Mouse (Mus musculus) induced T-regulatory cell, adult 2 months (primary cell): ENCODE measurements around the gene Krt36.

Experiments used
- DNase-seq: peaks from one replicate; pipeline ENCODE4 v3.0.0-alpha.2; 2012; ENCODE audit warnings: low read depth

The Krt36 gene

GRCm38 (mm10) chr11:100105576-100106122 is at the start of gene Krt36:
Gene Krt36 (minus strand): TSS chr11:100105626.
- no peak for DNase-seq

- DNase-seq: no peak
These were observed 43.3 kb upstream of the Krt36 start, which contains the start of gene Krt19 for GRCm38 (mm10) chr11:100148615-100149330. Gene Krt19 (minus strand): TSS chr11:100148665.

- no peak for DNase-seq
These were observed 42.3 kb upstream of the Krt36 start for GRCm38 (mm10) chr11:100147566-100148353.

GRCm38 (mm10) chr11:100145858-100146560 is 40.6 kb upstream of the Krt36 start:
- no peak for DNase-seq

- no peak for DNase-seq
These were observed 39.7 kb upstream of the Krt36 start for GRCm38 (mm10) chr11:100145104-100145503.

GRCm38 (mm10) chr11:100140966-100141365 is 35.5 kb upstream of the Krt36 start:
- DNase-seq: no peak

GRCm38 (mm10) chr11:100139391-100139790 is 34.0 kb upstream of the Krt36 start:
- no peak for DNase-seq

GRCm38 (mm10) chr11:100138809-100139208 is 33.4 kb upstream of the Krt36 start:
- no peak for DNase-seq

GRCm38 (mm10) chr11:100137693-100138092 is 32.3 kb upstream of the Krt36 start:
- DNase-seq: no peak

GRCm38 (mm10) chr11:100136559-100136958 is 31.1 kb upstream of the Krt36 start:
- DNase-seq: no peak

GRCm38 (mm10) chr11:100135731-100136130 is 30.3 kb upstream of the Krt36 start, which contains the start of gene Krt15:
Gene Krt15 (minus strand): TSS chr11:100135928.
- no peak for DNase-seq

- no peak for DNase-seq
These were observed 19.5 kb upstream of the Krt36 start for GRCm38 (mm10) chr11:100124901-100125300.

GRCm38 (mm10) chr11:100121466-100121865 is 16.0 kb upstream of the Krt36 start, which contains the start of gene Krt13:
Gene Krt13 (minus strand): TSS chr11:100121566.
- no peak for DNase-seq

- no peak for DNase-seq
These were observed 14.9 kb upstream of the Krt36 start for GRCm38 (mm10) chr11:100120331-100120730.

GRCm38 (mm10) chr11:100113742-100114029 is 8.3 kb upstream of the Krt36 start:
- DNase-seq: no peak

- DNase-seq: no peak
These were observed 7.7 kb upstream of the Krt36 start for GRCm38 (mm10) chr11:100112935-100113741.

GRCm38 (mm10) chr11:100102693-100103429 is 2.6 kb downstream of the Krt36 start:
- DNase-seq: no peak

- DNase-seq: no peak
These were observed 5.0 kb downstream of the Krt36 start for GRCm38 (mm10) chr11:100100391-100100790.

- DNase-seq: no peak
These were observed 7.6 kb downstream of the Krt36 start for GRCm38 (mm10) chr11:100097819-100098218.

- no peak for DNase-seq
These were observed 9.3 kb downstream of the Krt36 start, which contains the start of gene Krt35 for GRCm38 (mm10) chr11:100096141-100096540. Gene Krt35 (minus strand): TSS chr11:100096241.
